Mouse (Mus musculus) hindbrain, embryonic 12.5 days (tissue): ENCODE data around the gene E030018B13Rik. TPM values are rescaled to one million over a fixed set of nuclear protein-coding genes. Genes with fewer than 3 reads are reported as not detected.
A peak's percentile ranks its signal among the peaks of the same experiment; 100 is the strongest.

ENCODE experiments used
- ATAC-seq: fragments of 200-750 bp; cut with Nextera tagmentation; 2 replicates; pipeline ENCODE4 v1.8.0; 2017; ENCODE audit warnings: moderate TSS enrichment; ENCODE audit not compliant: low FRiP score
- H3K27ac ChIP-seq: fragments of 300-500 bp; sonication (generic); 2 replicates; pipeline ENCODE4 v1.5.1; 2016; ENCODE audit warnings: mild to moderate bottlenecking
- H3K27me3 ChIP-seq: fragments of 300-500 bp; sonication (generic); 2 replicates; pipeline ENCODE4 v1.6.1; 2016; ENCODE audit warnings: mild to moderate bottlenecking
- H3K36me3 ChIP-seq: fragments of 300-500 bp; sonication (generic); 2 replicates; pipeline ENCODE4 v1.6.1; 2016; ENCODE audit warnings: mild to moderate bottlenecking
- H3K4me1 ChIP-seq: fragments of 300-500 bp; sonication (generic); 2 replicates; pipeline ENCODE4 v1.6.1; 2016
- H3K4me2 ChIP-seq: fragments of 300-500 bp; sonication (generic); replicated peaks from 2 replicates; pipeline ENCODE4 v1.6.1; 2016; ENCODE audit warnings: mild to moderate bottlenecking
- H3K4me3 ChIP-seq: fragments of 300-500 bp; sonication (generic); 2 replicates; pipeline ENCODE4 v1.5.1; 2016; ENCODE audit warnings: mild to moderate bottlenecking
- H3K9ac ChIP-seq: fragments of 300-500 bp; sonication (generic); 2 replicates; pipeline ENCODE4 v1.6.1; 2016; ENCODE audit warnings: mild to moderate bottlenecking, moderate library complexity
- H3K9me3 ChIP-seq: fragments of 300-500 bp; sonication (generic); replicated peaks from 2 replicates; pipeline ENCODE4 v1.6.1; 2016; ENCODE audit warnings: mild to moderate bottlenecking
- WGBS: fragments of 180-500 bp; shearing (Covaris S2); methylation state at CpG from one replicate; pipeline ENCODE4 v1.1.7; 2016; 5-methylcytosine and 5-hydroxymethylcytosine counted together
- polyA plus RNA-seq: library from polyadenylated mRNA; unstranded; fragments of >200 nt; fragmentation: Nextera tagmentation; extraction: Ambion mirVana; gene quantifications from 2 replicates; pipeline ENCODE4 v1.2.1, GENCODE M21; 2016

E030018B13Rik gene
- polyA plus RNA-seq, 1 experiment from 2014 or later, result 0.21 TPM

- Histone ChIP-seq H3K4me1 (peaks cover 29% of the 10 kb centered on the region), H3K27ac (peak overlapping the region; percentile 88), H3K4me2 (peak overlapping the region; percentile 90), H3K4me3 (peak overlapping the region; percentile 68), H3K27me3 (no peaks in the 10 kb centered on the region), H3K9ac (peak overlapping the region; percentile 90), H3K9me3 (no peaks in the 10 kb centered on the region), H3K36me3 (no peaks in the 10 kb centered on the region)
- WGBS, result under 1% methylated on average over 11 of the region's 11 CpGs
- no peak for ATAC-seq
Measured at GRCm38 (mm10) chr7:63936986-63937235, 20.3 kb downstream of the E030018B13Rik start.

GRCm38 (mm10) chr7:63937236-63938065 is 20.8 kb downstream of the E030018B13Rik start:
- Histone ChIP-seq H3K27ac (peak overlapping the region; percentile 88), H3K27me3 (no peaks in the 10 kb centered on the region), H3K36me3 (no peaks in the 10 kb centered on the region), H3K4me3 (peak overlapping the region; percentile 68), H3K4me2 (peak overlapping the region; percentile 90), H3K4me1 (peaks cover 29% of the 10 kb centered on the region), H3K9me3 (no peaks in the 10 kb centered on the region), H3K9ac (peak overlapping the region; percentile 90)
- 1% methylated on average over 77 of the region's 88 CpGs for WGBS
- peak; percentile 6 for ATAC-seq

GRCm38 (mm10) chr7:63938066-63938913 is 21.6 kb downstream of the E030018B13Rik start:
- under 1% methylated on average over 85 of the region's 121 CpGs for WGBS
- Histone ChIP-seq H3K36me3 (no peaks in the 10 kb centered on the region), H3K27me3 (no peaks in the 10 kb centered on the region), H3K4me1 (peaks cover 29% of the 10 kb centered on the region), H3K9me3 (no peaks in the 10 kb centered on the region), H3K9ac (peak overlapping the region; percentile 90), H3K4me3 (peak overlapping the region; percentile 68), H3K27ac (peak overlapping the region; percentile 88), H3K4me2 (peak overlapping the region; percentile 90)
- ATAC-seq, result peak; percentile 75

GRCm38 (mm10) chr7:63938914-63939396 is 22.3 kb downstream of the E030018B13Rik start, which contains the start of gene Klf13:
TSS of gene Klf13 (minus strand) at chr7:63938915.
- H3K27me3 ChIP-seq, result no peaks in the 10 kb centered on the region
- H3K4me2 ChIP-seq, result peak within 1 kb of the TSS; percentile 90
- H3K27ac ChIP-seq, result peak within 1 kb of the TSS; percentile 97
- H3K9ac ChIP-seq, result peak within 1 kb of the TSS; percentile 90
- H3K36me3 ChIP-seq, result no peaks in the 10 kb centered on the region
- under 1% methylated on average over 50 of the region's 50 CpGs for WGBS
- peaks cover 29% of the 10 kb centered on the region for H3K4me1 ChIP-seq
- H3K4me3 ChIP-seq, result peak within 1 kb of the TSS; percentile 68
- peak; percentile 95 for ATAC-seq
- no peaks in the 10 kb centered on the region for H3K9me3 ChIP-seq

- Histone ChIP-seq H3K9ac (peak overlapping the region; percentile 82), H3K4me3 (peak overlapping the region; percentile 68), H3K27me3 (no peaks in the 10 kb centered on the region), H3K36me3 (no peaks in the 10 kb centered on the region), H3K4me1 (peaks cover 27% of the 10 kb centered on the region), H3K27ac (peak overlapping the region; percentile 97), H3K9me3 (no peaks in the 10 kb centered on the region), H3K4me2 (peak overlapping the region; percentile 90)
- peak; percentile 46; the same call in 1 of the 2 replicates for ATAC-seq
- WGBS, result 0% methylated on average over 37 of the region's 39 CpGs
Measured at GRCm38 (mm10) chr7:63939397-63939951, 22.8 kb downstream of the E030018B13Rik start.

- 91% methylated on average over 5 of the region's 5 CpGs for WGBS
- Histone ChIP-seq H3K4me3 (no peak overlapping the region), H3K27me3 (no peaks in the 10 kb centered on the region), H3K9ac (no peak overlapping the region), H3K27ac (no peak overlapping the region), H3K4me1 (peaks cover 19% of the 10 kb centered on the region), H3K9me3 (no peaks in the 10 kb centered on the region), H3K4me2 (no peak overlapping the region), H3K36me3 (no peaks in the 10 kb centered on the region)
- ATAC-seq, result no peak
Measured at GRCm38 (mm10) chr7:63940321-63940720, 23.7 kb downstream of the E030018B13Rik start.

- Histone ChIP-seq H3K36me3 (no peaks in the 10 kb centered on the region), H3K4me1 (peaks cover 12% of the 10 kb centered on the region), H3K9ac (no peak overlapping the region), H3K4me3 (no peak overlapping the region), H3K27ac (no peak overlapping the region), H3K27me3 (no peaks in the 10 kb centered on the region), H3K9me3 (no peaks in the 10 kb centered on the region), H3K4me2 (no peak overlapping the region)
- no peak for ATAC-seq
- WGBS, result 81% methylated on average over 3 of the region's 3 CpGs
Measured at GRCm38 (mm10) chr7:63941050-63941449, 24.4 kb downstream of the E030018B13Rik start.

GRCm38 (mm10) chr7:63941501-63941900 is 24.8 kb downstream of the E030018B13Rik start:
- Histone ChIP-seq H3K4me2 (no peak overlapping the region), H3K9me3 (no peaks in the 10 kb centered on the region), H3K27ac (no peak overlapping the region), H3K4me1 (peaks cover 8% of the 10 kb centered on the region), H3K4me3 (no peak overlapping the region), H3K9ac (no peak overlapping the region), H3K36me3 (no peaks in the 10 kb centered on the region), H3K27me3 (no peaks in the 10 kb centered on the region)
- WGBS, result 84% methylated on average over 4 of the region's 4 CpGs
- no peak for ATAC-seq

- Histone ChIP-seq H3K4me2 (no peak overlapping the region), H3K9me3 (no peaks in the 10 kb centered on the region), H3K9ac (0 out of 2 replicates have a peak overlapping the region, but pooled peaks have one; percentile 10), H3K36me3 (no peaks in the 10 kb centered on the region), H3K4me3 (no peak overlapping the region), H3K27me3 (no peaks in the 10 kb centered on the region), H3K4me1 (peaks cover 7% of the 10 kb centered on the region; the same call in 1 of the 2 replicates), H3K27ac (no peak overlapping the region)
- ATAC-seq, result no peak
- WGBS, result 34% methylated on average over 2 of the region's 2 CpGs
Measured at GRCm38 (mm10) chr7:63943946-63944345, 27.3 kb downstream of the E030018B13Rik start.

- H3K4me3 ChIP-seq, result no peak overlapping the region
- H3K4me1 ChIP-seq, result peaks cover 18% of the 10 kb centered on the region
- ATAC-seq, result no peak
- no peak overlapping the region for H3K4me2 ChIP-seq
- H3K9me3 ChIP-seq, result no peaks in the 10 kb centered on the region
- no peaks in the 10 kb centered on the region for H3K36me3 ChIP-seq
- H3K9ac ChIP-seq, result no peak overlapping the region
- H3K27ac ChIP-seq, result no peak overlapping the region
- no peaks in the 10 kb centered on the region for H3K27me3 ChIP-seq
- WGBS, result 51% methylated on average over 11 of the region's 11 CpGs
Measured at GRCm38 (mm10) chr7:63947514-63948487, 31.1 kb downstream of the E030018B13Rik start.

- H3K4me1 ChIP-seq, result peaks cover 19% of the 10 kb centered on the region
- H3K4me2 ChIP-seq, result no peak overlapping the region
- WGBS, result 77% methylated on average over 3 of the region's 3 CpGs
- H3K27me3 ChIP-seq, result no peaks in the 10 kb centered on the region
- no peak overlapping the region for H3K27ac ChIP-seq
- H3K4me3 ChIP-seq, result no peak overlapping the region
- ATAC-seq, result no peak
- no peaks in the 10 kb centered on the region for H3K36me3 ChIP-seq
- no peaks in the 10 kb centered on the region for H3K9me3 ChIP-seq
- H3K9ac ChIP-seq, result no peak overlapping the region
Measured at GRCm38 (mm10) chr7:63949176-63949575, 32.5 kb downstream of the E030018B13Rik start.
